Mouse (Mus musculus) thymus, postnatal 25 days (tissue): ENCODE measurements around the gene Wdhd1.

Experiments
- DNase-seq: peaks from one replicate; pipeline ENCODE4 v3.0.0; 2022

Gene Wdhd1

GRCm38 (mm10) chr14:47276036-47276603 lies 537 bp downstream of the Wdhd1 start:
- DNase-seq: peak; percentile 33

- peak; percentile 6 for DNase-seq
Observed at GRCm38 (mm10) chr14:47275417-47275816, 1.2 kb downstream of the Wdhd1 start.

- DNase-seq: no peak
Observed at GRCm38 (mm10) chr14:47273751-47274150, 2.9 kb downstream of the Wdhd1 start.

GRCm38 (mm10) chr14:47269706-47270105 lies 7.0 kb downstream of the Wdhd1 start:
- DNase-seq: no peak

GRCm38 (mm10) chr14:47269056-47269455 lies 7.6 kb downstream of the Wdhd1 start:
- DNase-seq: no peak

- no peak for DNase-seq
Observed at GRCm38 (mm10) chr14:47265829-47266228, 10.8 kb downstream of the Wdhd1 start.

- no peak for DNase-seq
Observed at GRCm38 (mm10) chr14:47264866-47265265, 11.8 kb downstream of the Wdhd1 start.

- DNase-seq: no peak
Observed at GRCm38 (mm10) chr14:47249839-47250238, 26.8 kb downstream of the Wdhd1 start.

- no peak for DNase-seq
Observed at GRCm38 (mm10) chr14:47242753-47243152, 33.9 kb downstream of the Wdhd1 start.

- DNase-seq: no peak
Observed at GRCm38 (mm10) chr14:47241046-47241445, 35.6 kb downstream of the Wdhd1 start.

GRCm38 (mm10) chr14:47240600-47240999 lies 36.1 kb downstream of the Wdhd1 start:
- DNase-seq: no peak

GRCm38 (mm10) chr14:47237286-47237685 lies 39.4 kb downstream of the Wdhd1 start:
- no peak for DNase-seq

- DNase-seq: no peak
Observed at GRCm38 (mm10) chr14:47236491-47236890, 40.2 kb downstream of the Wdhd1 start.

- no peak for DNase-seq
Observed at GRCm38 (mm10) chr14:47234526-47235250, 42.0 kb downstream of the Wdhd1 start.

GRCm38 (mm10) chr14:47234032-47234431 lies 42.6 kb downstream of the Wdhd1 start:
- DNase-seq: no peak

- DNase-seq: no peak
Observed at GRCm38 (mm10) chr14:47233602-47234001, 43.1 kb downstream of the Wdhd1 start.

- DNase-seq: no peak
Observed at GRCm38 (mm10) chr14:47229796-47230376, 46.8 kb downstream of the Wdhd1 start.

- DNase-seq: no peak
Observed at GRCm38 (mm10) chr14:47225931-47226330, 50.7 kb downstream of the Wdhd1 start.

- DNase-seq: no peak
Observed at GRCm38 (mm10) chr14:47224476-47225325, 52.0 kb downstream of the Wdhd1 start.

- peak; percentile 77 for DNase-seq
Observed at GRCm38 (mm10) chr14:47222631-47223450, 53.8 kb downstream of the Wdhd1 start.

GRCm38 (mm10) chr14:47221567-47221966 lies 55.1 kb downstream of the Wdhd1 start:
- DNase-seq: no peak

GRCm38 (mm10) chr14:47220231-47221025 lies 56.2 kb downstream of the Wdhd1 start:
- DNase-seq: no peak
